Mouse (Mus musculus): ENCODE measurements around the gene Sugct. TPM values are rescaled to one million over a fixed set of nuclear protein-coding genes. Genes with fewer than 3 reads are reported as not detected.

Sugct gene
- 1.6 TPM for polyA plus RNA-seq (2017; shearing (Covaris generic))

DNA sequence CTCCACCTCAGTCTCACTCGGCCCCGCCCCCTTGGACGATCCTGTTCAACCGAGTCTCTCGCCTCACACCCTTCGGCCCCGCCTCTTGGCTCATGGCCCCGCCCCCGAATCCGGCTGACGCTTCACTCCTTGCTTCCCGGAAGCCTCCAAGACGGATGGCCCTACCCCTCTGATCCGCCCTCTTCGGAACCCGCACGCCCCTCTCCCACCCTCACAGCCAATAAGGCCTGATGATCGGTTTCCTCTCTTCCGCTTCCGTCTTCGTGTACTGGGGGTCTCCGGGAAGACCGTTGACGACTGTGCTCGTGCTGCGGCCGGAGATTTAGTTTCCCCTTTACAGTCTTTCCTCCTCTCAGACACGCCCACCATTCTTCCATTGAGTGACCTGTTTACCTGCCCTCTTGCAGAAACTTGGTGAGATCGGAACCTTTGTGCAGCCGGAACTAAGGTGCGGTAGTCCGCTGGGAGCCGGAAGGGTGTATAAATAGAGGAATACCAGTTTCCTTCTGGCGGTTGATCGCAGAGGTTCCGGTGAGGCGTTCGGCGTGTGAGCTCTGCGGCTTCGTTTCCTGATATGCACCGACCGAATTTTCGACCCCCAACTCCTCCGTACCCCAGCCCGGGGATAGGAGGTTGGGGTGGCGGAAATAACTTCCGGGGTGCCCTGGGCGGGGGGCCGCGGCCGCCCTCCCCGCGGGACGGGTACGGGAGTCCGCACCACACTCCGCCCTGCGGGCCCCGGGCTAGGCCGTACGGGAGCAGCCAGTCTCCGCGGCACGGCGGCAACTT, at the start of gene Sugct, which contains the start of gene Mplkip:
TSS of gene Sugct (minus strand) at position 643 of the 789 bp plus-strand sequence.
TSS of gene Mplkip (plus strand) at position 282 of the 789 bp plus-strand sequence.

Other genes with a start within 250 kb of the Sugct start
- gene Mplkip, start 361 bp downstream of the Sugct start, polyA plus RNA-seq (2017; shearing (Covaris generic)): 82.9 TPM
- gene Cdk13, start 109.5 kb upstream of the Sugct start, polyA plus RNA-seq (2017; shearing (Covaris generic)): 89.3 TPM
- gene Rala, start 248.7 kb upstream of the Sugct start, polyA plus RNA-seq (2017; shearing (Covaris generic)): 62.2 TPM

All from CD4-positive, CD25-positive, alpha-beta regulatory T cell (primary cell).